Mouse (Mus musculus): ENCODE data around the gene Prdm16. TPM values are rescaled to one million over a fixed set of nuclear protein-coding genes. Genes with fewer than 3 reads are reported as not detected.

Prdm16 gene
- total RNA-seq, 1 experiment = 3.1 TPM

DNA sequence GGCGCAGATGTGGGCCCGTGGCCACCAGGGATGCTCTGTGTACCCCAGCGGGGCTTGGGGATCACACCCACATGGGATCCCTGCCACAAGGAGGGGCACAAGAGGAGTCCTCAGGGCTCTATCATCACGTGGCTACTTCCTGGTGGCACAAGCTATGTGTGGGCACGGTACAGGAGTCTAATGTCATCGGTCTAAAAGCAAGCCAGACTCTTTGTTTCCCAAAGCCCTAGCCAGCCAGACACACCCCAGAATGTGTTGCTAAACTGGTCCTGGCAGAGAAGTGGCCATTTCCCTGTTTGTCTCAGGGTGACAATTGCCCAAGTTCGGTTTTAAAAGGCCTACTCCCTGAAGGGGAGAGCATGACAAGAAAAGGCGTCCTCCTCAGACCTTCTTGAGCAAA is 303.4 kb downstream of the Prdm16 start:
- DNase-seq (ENCODE audit: low read depth, low spot score) = no peak
- Histone ChIP-seq H3K27ac (ENCODE audit: insufficient read depth, low read depth, low read length, poor library complexity, severe bottlenecking) (no peak overlapping the region), H3K4me3 (ENCODE audit: insufficient read depth in 1 of 2, low read depth in 1 of 2, low read length in 2 of 2, poor library complexity in 1 of 2, severe bottlenecking in 1 of 2) (no peak overlapping the region), H3K9me3 (ENCODE audit: control insufficient read depth, insufficient read depth, low read depth, low read length) (no peaks in the 10 kb centered on the region), H3K4me1 (ENCODE audit: control insufficient read depth in 2 of 2, insufficient read depth in 2 of 2, low read length in 2 of 2, poor library complexity in 1 of 2) (peaks cover 4 to 12% of the 10 kb centered on the region in 2 experiments; a peak in 1 of 4 replicates), H3K36me3 (ENCODE audit: control insufficient read depth, insufficient read depth, low read length, poor library complexity, severe bottlenecking) (no peaks in the 10 kb centered on the region), H3K9ac (ENCODE audit: insufficient read depth, low read depth, low read length, poor library complexity, severe bottlenecking) (no peak overlapping the region)
- TF ChIP-seq ZNF384 (IDR thresholded peaks at IDR 0.05; ENCODE audit: low read depth, low read length) (no peak), CHD2 (IDR thresholded peaks at IDR 0.05; ENCODE audit: low read depth, low read length) (no peak), HCFC1 (IDR thresholded peaks at IDR 0.05; ENCODE audit: borderline replicate concordance, insufficient read depth, low read length) (no peak), ZC3H11A (IDR thresholded peaks at IDR 0.05; ENCODE audit: borderline replicate concordance, low read depth, low read length) (no peak)
- in situ Hi-C loops (cut with MboI; ENCODE audit: low sequenced_read_pairs in 2 of 2, unreplicated experiment in 2 of 2) = no loop called here

DNA sequence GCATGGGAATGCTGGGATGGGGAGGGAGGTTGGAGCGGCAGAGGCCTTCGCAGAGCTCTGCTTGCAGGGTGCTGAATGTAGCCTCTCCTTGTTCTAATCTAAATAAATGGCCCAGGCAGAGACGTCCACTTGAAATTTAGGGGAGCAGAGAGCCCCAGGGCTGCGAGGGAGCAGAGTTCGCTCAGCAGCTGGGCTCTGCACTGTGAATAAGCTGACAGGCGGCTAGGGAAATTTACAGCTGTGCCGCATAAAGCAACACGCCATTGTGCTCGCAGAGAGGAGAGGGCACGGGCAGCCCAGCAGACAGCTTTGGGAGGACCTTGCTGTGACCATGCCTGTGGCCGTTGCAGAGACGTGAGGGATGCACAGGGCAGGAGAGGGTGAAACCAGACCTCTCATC is 305.4 kb downstream of the Prdm16 start:
- no peak for TF ChIP-seq CHD2 (IDR thresholded peaks at IDR 0.05; ENCODE audit: low read depth, low read length)
- no peak for TF ChIP-seq HCFC1 (IDR thresholded peaks at IDR 0.05; ENCODE audit: borderline replicate concordance, insufficient read depth, low read length)
- TF ChIP-seq ZC3H11A (IDR thresholded peaks at IDR 0.05; ENCODE audit: borderline replicate concordance, low read depth, low read length) = no peak
- TF ChIP-seq ZNF384 (IDR thresholded peaks at IDR 0.05; ENCODE audit: low read depth, low read length) = no peak
- no peak for TF ChIP-seq MAFK (IDR thresholded peaks at IDR 0.05; ENCODE audit: insufficient read depth, low read depth, low read length)
- no peaks in the 10 kb centered on the region for H3K9me3 ChIP-seq (ENCODE audit: control insufficient read depth, insufficient read depth, low read depth, low read length)
- H3K4me3 ChIP-seq (ENCODE audit: insufficient read depth in 1 of 2, low read depth in 1 of 2, low read length in 2 of 2, poor library complexity in 1 of 2, severe bottlenecking in 1 of 2) = no peak overlapping the region
- no peak overlapping the region for H3K27ac ChIP-seq (ENCODE audit: insufficient read depth, low read depth, low read length, poor library complexity, severe bottlenecking)
- H3K9ac ChIP-seq (ENCODE audit: insufficient read depth, low read depth, low read length, poor library complexity, severe bottlenecking) = no peak overlapping the region
- in situ Hi-C loops (cut with MboI; ENCODE audit: low sequenced_read_pairs in 2 of 2, unreplicated experiment in 2 of 2) = no loop called here
- H3K36me3 ChIP-seq (ENCODE audit: control insufficient read depth, insufficient read depth, low read length, poor library complexity, severe bottlenecking) = no peaks in the 10 kb centered on the region
- no peak for DNase-seq (ENCODE audit: low read depth, low spot score)
- peaks cover 4 to 11% of the 10 kb centered on the region in 2 experiments; a peak in 1 of 4 replicates for H3K4me1 ChIP-seq (ENCODE audit: control insufficient read depth in 2 of 2, insufficient read depth in 2 of 2, low read length in 2 of 2, poor library complexity in 1 of 2)

DNA sequence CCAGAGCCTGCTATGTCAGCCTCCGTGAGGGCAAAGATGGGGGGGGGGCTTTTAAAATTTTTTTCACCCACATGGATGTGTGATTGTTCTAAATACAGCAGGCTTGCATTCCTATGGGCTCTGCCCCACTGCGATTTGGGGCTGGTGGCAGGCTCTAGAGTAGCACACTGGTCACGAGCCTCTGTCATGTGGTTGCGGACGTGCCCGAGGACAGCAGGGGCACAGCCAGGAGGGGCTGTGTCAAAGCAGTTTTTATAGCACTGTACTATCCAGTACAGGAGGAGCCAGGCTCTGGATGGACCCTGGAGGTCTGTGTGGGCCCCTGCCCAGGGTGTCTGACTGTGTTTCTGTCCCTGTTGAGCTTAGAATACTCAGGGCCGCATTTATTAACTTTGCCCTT is 306.7 kb downstream of the Prdm16 start:
- Histone ChIP-seq H3K27ac (ENCODE audit: insufficient read depth, low read depth, low read length, poor library complexity, severe bottlenecking) (no peak overlapping the region), H3K4me3 (ENCODE audit: insufficient read depth in 1 of 2, low read depth in 1 of 2, low read length in 2 of 2, poor library complexity in 1 of 2, severe bottlenecking in 1 of 2) (no peak overlapping the region), H3K9me3 (ENCODE audit: control insufficient read depth, insufficient read depth, low read depth, low read length) (no peaks in the 10 kb centered on the region), H3K4me1 (ENCODE audit: control insufficient read depth in 2 of 2, insufficient read depth in 2 of 2, low read length in 2 of 2, poor library complexity in 1 of 2) (peaks cover 2 to 10% of the 10 kb centered on the region in 2 experiments; a peak in 1 of 4 replicates), H3K36me3 (ENCODE audit: control insufficient read depth, insufficient read depth, low read length, poor library complexity, severe bottlenecking) (no peaks in the 10 kb centered on the region), H3K9ac (ENCODE audit: insufficient read depth, low read depth, low read length, poor library complexity, severe bottlenecking) (no peak overlapping the region)
- no peak for DNase-seq (ENCODE audit: low read depth, low spot score)
- in situ Hi-C loops (cut with MboI; ENCODE audit: low sequenced_read_pairs in 2 of 2, unreplicated experiment in 2 of 2) = no loop called here
- no peak for TF ChIP-seq HCFC1 (IDR thresholded peaks at IDR 0.05; ENCODE audit: borderline replicate concordance, insufficient read depth, low read length)
- no peak for TF ChIP-seq ZC3H11A (IDR thresholded peaks at IDR 0.05; ENCODE audit: borderline replicate concordance, low read depth, low read length)
- no peak for TF ChIP-seq CHD2 (IDR thresholded peaks at IDR 0.05; ENCODE audit: low read depth, low read length)
- TF ChIP-seq MAFK (IDR thresholded peaks at IDR 0.05; ENCODE audit: insufficient read depth, low read depth, low read length) = no peak
- TF ChIP-seq ZNF384 (IDR thresholded peaks at IDR 0.05; ENCODE audit: low read depth, low read length) = no peak

DNA sequence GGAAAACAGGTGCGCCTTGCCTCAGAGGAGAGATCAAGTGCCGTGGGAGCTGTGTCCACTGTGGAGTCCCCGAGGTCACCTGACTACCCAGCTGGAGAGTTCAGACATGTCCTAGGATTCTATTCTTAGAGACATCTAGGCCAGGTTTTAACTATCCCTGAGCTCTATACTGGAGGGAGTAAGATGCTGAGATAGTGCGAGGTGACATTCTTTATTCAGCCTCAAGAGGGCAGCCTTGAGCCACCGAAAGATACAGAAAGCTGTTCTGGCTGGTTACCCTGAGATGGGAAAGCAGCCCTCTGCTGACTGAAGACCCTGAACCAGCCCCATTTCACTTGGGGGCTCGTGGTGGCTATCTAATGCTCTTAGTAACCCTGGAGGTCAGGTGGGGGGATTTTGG is 307.8 kb downstream of the Prdm16 start:
- no peak for TF ChIP-seq ZNF384 (IDR thresholded peaks at IDR 0.05; ENCODE audit: low read depth, low read length)
- no peak for TF ChIP-seq CHD2 (IDR thresholded peaks at IDR 0.05; ENCODE audit: low read depth, low read length)
- no peak for TF ChIP-seq MAFK (IDR thresholded peaks at IDR 0.05; ENCODE audit: insufficient read depth, low read depth, low read length)
- TF ChIP-seq HCFC1 (IDR thresholded peaks at IDR 0.05; ENCODE audit: borderline replicate concordance, insufficient read depth, low read length) = no peak
- TF ChIP-seq ZC3H11A (IDR thresholded peaks at IDR 0.05; ENCODE audit: borderline replicate concordance, low read depth, low read length) = peak; percentile 69; the same call in 1 of the 2 replicates

DNA sequence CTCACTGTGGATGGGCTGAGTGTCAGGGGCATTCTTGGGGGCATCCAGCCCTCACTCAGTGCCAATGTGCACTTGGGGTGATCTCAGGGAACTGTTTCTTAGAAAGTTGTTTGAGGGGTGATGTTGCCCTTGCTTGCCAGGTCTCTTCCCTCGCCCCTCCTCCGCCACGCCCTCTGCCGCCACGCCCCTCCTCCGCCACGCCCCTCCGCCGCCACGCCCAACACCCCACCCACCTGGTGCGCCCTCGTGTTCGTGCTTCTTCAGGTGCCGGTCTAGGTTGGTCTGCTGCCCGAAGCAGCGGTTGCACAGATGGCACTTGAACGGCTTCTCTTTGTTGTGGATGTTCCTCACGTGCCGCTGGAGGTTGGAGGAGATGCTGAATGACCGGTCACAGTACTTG is 308.2 kb downstream of the Prdm16 start:
- Histone ChIP-seq H3K36me3 (ENCODE audit: control insufficient read depth, insufficient read depth, low read length, poor library complexity, severe bottlenecking) (no peaks in the 10 kb centered on the region), H3K4me1 (ENCODE audit: control insufficient read depth in 2 of 2, insufficient read depth in 2 of 2, low read length in 2 of 2, poor library complexity in 1 of 2) (peaks cover 0 to 7% of the 10 kb centered on the region in 2 experiments; a peak in 1 of 4 replicates), H3K27ac (ENCODE audit: insufficient read depth, low read depth, low read length, poor library complexity, severe bottlenecking) (no peak overlapping the region), H3K9me3 (ENCODE audit: control insufficient read depth, insufficient read depth, low read depth, low read length) (no peaks in the 10 kb centered on the region), H3K4me3 (ENCODE audit: insufficient read depth in 1 of 2, low read depth in 1 of 2, low read length in 2 of 2, poor library complexity in 1 of 2, severe bottlenecking in 1 of 2) (peak overlapping the region in 1 of 2 experiments; percentile 6; a peak in 2 of 4 replicates), H3K9ac (ENCODE audit: insufficient read depth, low read depth, low read length, poor library complexity, severe bottlenecking) (no peak overlapping the region)
- no peak for TF ChIP-seq MAFK (IDR thresholded peaks at IDR 0.05; ENCODE audit: insufficient read depth, low read depth, low read length)
- no peak for TF ChIP-seq CHD2 (IDR thresholded peaks at IDR 0.05; ENCODE audit: low read depth, low read length)
- no peak for TF ChIP-seq HCFC1 (IDR thresholded peaks at IDR 0.05; ENCODE audit: borderline replicate concordance, insufficient read depth, low read length)
- DNase-seq (ENCODE audit: low read depth, low spot score) = no peak
- in situ Hi-C loops (cut with MboI; ENCODE audit: low sequenced_read_pairs in 2 of 2, unreplicated experiment in 2 of 2) = no loop called here

More for the DNA sequence above, 307.8 kb downstream of the Prdm16 start:
- peak overlapping the region in 1 of 2 experiments; percentile 6; a peak in 1 of 4 replicates for H3K4me3 ChIP-seq (ENCODE audit: insufficient read depth in 1 of 2, low read depth in 1 of 2, low read length in 2 of 2, poor library complexity in 1 of 2, severe bottlenecking in 1 of 2)
- H3K9me3 ChIP-seq (ENCODE audit: control insufficient read depth, insufficient read depth, low read depth, low read length) = no peaks in the 10 kb centered on the region
- in situ Hi-C loops (cut with MboI; ENCODE audit: low sequenced_read_pairs in 2 of 2, unreplicated experiment in 2 of 2) = no loop called here
- H3K9ac ChIP-seq (ENCODE audit: insufficient read depth, low read depth, low read length, poor library complexity, severe bottlenecking) = no peak overlapping the region
- H3K36me3 ChIP-seq (ENCODE audit: control insufficient read depth, insufficient read depth, low read length, poor library complexity, severe bottlenecking) = no peaks in the 10 kb centered on the region
- no peak overlapping the region for H3K27ac ChIP-seq (ENCODE audit: insufficient read depth, low read depth, low read length, poor library complexity, severe bottlenecking)
- peaks cover 0 to 7% of the 10 kb centered on the region in 2 experiments; a peak in 1 of 4 replicates for H3K4me1 ChIP-seq (ENCODE audit: control insufficient read depth in 2 of 2, insufficient read depth in 2 of 2, low read length in 2 of 2, poor library complexity in 1 of 2)
- peak; percentile 81 for DNase-seq (ENCODE audit: low read depth, low spot score)
